Mouse (Mus musculus) kidney, postnatal 25 days (tissue): ENCODE measurements around the gene Anxa6.
A peak's percentile ranks its signal among the peaks of the same experiment; 100 is the strongest.

Experiments used
- DNase-seq, 2 experiments: peaks; one replicate each; pipeline ENCODE4 v3.0.0; 2021; ENCODE audit warnings: mixed read lengths in 2 of 2

Anxa6 gene

GRCm38 (mm10) chr11:55033040-55033660 is at the start of gene Anxa6:
Anxa6 (minus strand) TSS chr11:55033445.
- peak; percentile 85 to 94 for DNase-seq

GRCm38 (mm10) chr11:55081206-55081605 is 48.0 kb upstream of the Anxa6 start:
- no peak for DNase-seq

- DNase-seq = no peak
These were observed 45.9 kb upstream of the Anxa6 start for GRCm38 (mm10) chr11:55079180-55079579.

- DNase-seq = no peak
These were observed 45.3 kb upstream of the Anxa6 start for GRCm38 (mm10) chr11:55078502-55078901.

GRCm38 (mm10) chr11:55077331-55078231 is 44.3 kb upstream of the Anxa6 start, which contains the start of gene Ccdc69:
Ccdc69 (minus strand) TSS chr11:55078131.
- DNase-seq = peak; percentile 53 to 70

- no peak for DNase-seq
These were observed 43.0 kb upstream of the Anxa6 start for GRCm38 (mm10) chr11:55076234-55076633.

- peak; percentile 51 to 61 for DNase-seq
These were observed 42.4 kb upstream of the Anxa6 start for GRCm38 (mm10) chr11:55075602-55076001.

GRCm38 (mm10) chr11:55073191-55073590 is 39.9 kb upstream of the Anxa6 start:
- no peak for DNase-seq

GRCm38 (mm10) chr11:55072467-55072866 is 39.2 kb upstream of the Anxa6 start:
- DNase-seq = no peak

- no peak for DNase-seq
These were observed 38.1 kb upstream of the Anxa6 start for GRCm38 (mm10) chr11:55071344-55071743.

GRCm38 (mm10) chr11:55069023-55069422 is 35.8 kb upstream of the Anxa6 start:
- no peak for DNase-seq

- DNase-seq = no peak
These were observed 33.7 kb upstream of the Anxa6 start for GRCm38 (mm10) chr11:55066921-55067320.

- no peak for DNase-seq
These were observed 29.6 kb upstream of the Anxa6 start for GRCm38 (mm10) chr11:55062856-55063255.

- DNase-seq = no peak
These were observed 27.6 kb upstream of the Anxa6 start for GRCm38 (mm10) chr11:55060802-55061201.

- no peak for DNase-seq
These were observed 24.3 kb upstream of the Anxa6 start for GRCm38 (mm10) chr11:55057511-55057910.

GRCm38 (mm10) chr11:55050837-55051510 is 17.7 kb upstream of the Anxa6 start:
- peak in 1 of 2 experiments; percentile 59 for DNase-seq

GRCm38 (mm10) chr11:55046600-55046999 is 13.4 kb upstream of the Anxa6 start:
- peak; percentile 76 to 78 for DNase-seq

GRCm38 (mm10) chr11:55041348-55041747 is 8.1 kb upstream of the Anxa6 start:
- DNase-seq = peak in 1 of 2 experiments; percentile 44

GRCm38 (mm10) chr11:55039591-55039990 is 6.3 kb upstream of the Anxa6 start:
- DNase-seq = peak; percentile 82 to 89

GRCm38 (mm10) chr11:55036601-55037000 is 3.4 kb upstream of the Anxa6 start:
- no peak for DNase-seq

GRCm38 (mm10) chr11:55032286-55032685 is 959 bp downstream of the Anxa6 start:
- DNase-seq = no peak

GRCm38 (mm10) chr11:55031991-55032280 is 1.3 kb downstream of the Anxa6 start:
- DNase-seq = no peak

- no peak for DNase-seq
These were observed 1.8 kb downstream of the Anxa6 start for GRCm38 (mm10) chr11:55031211-55031990.
